Comparison of ENCODE assay signal across 17 mouse cellular contexts in genomic region chr6:92021506-92021905, GRCm38 (mm10). TPM values are rescaled to one million over a fixed set of nuclear protein-coding genes. Genes with fewer than 3 reads are reported as not detected.
DNase-seq lines count a peak whose midpoint lies in the region; ATAC-seq and TF ChIP-seq lines count a peak whose summit lies in the region.
"Had no signal": no experiment of that assay in that cellular context is flagged by ENCODE, and none has a peak within 500 bp of the region (broad histone marks: within the 10 kb centered on the region; RNA-seq: fewer than 3 reads in every experiment).

No protein-coding gene starts in this region.

- no peaks in the 10 kb centered on the region for H3K9me3 ChIP-seq in heart, embryonic 12.5 days (replicated peaks)
- H3K9me3 ChIP-seq in lung, postnatal 0 days (ENCODE audit: low read length): no peaks in the 10 kb centered on the region
- H3K9me3 ChIP-seq: heart, embryonic 13.5 days; midbrain, embryonic 13.5 days had no signal

- TF ChIP-seq EP300 in lung, postnatal 0 days (IDR thresholded peaks at IDR 0.05): no peak

- no peak overlapping the region for H3K4me2 ChIP-seq in heart, embryonic 12.5 days
- no peak overlapping the region for H3K4me2 ChIP-seq in lung, postnatal 0 days (replicated peaks; ENCODE audit: low read depth, low read length)
- H3K4me2 ChIP-seq: heart, embryonic 13.5 days; midbrain, embryonic 13.5 days had no signal

- 53% methylated on average over 6 of the region's 6 CpGs for WGBS in heart, embryonic 12.5 days
- 69% methylated on average over 6 of the region's 6 CpGs for WGBS in lung, postnatal 0 days

- no peak overlapping the region for H3K9ac ChIP-seq in heart, embryonic 12.5 days
- no peak overlapping the region for H3K9ac ChIP-seq in lung, postnatal 0 days (replicated peaks; ENCODE audit: low read depth)
- H3K9ac ChIP-seq: heart, embryonic 13.5 days; midbrain, embryonic 13.5 days had no signal

- peaks cover 5% of the 10 kb centered on the region for H3K27me3 ChIP-seq in heart, embryonic 12.5 days (replicated peaks)
- H3K27me3 ChIP-seq in lung, postnatal 0 days (replicated peaks; ENCODE audit: insufficient read depth, low read length): no peaks in the 10 kb centered on the region
- H3K27me3 ChIP-seq: heart, embryonic 13.5 days; midbrain, embryonic 13.5 days; Patski had no signal

- no peak overlapping the region for H3K4me3 ChIP-seq in heart, embryonic 12.5 days
- H3K4me3 ChIP-seq in lung, postnatal 0 days (ENCODE audit: low read depth, low read length): no peak overlapping the region
- H3K4me3 ChIP-seq: heart, embryonic 13.5 days; layer of hippocampus, adult 2 months; left cerebral cortex, adult 2 months; midbrain, embryonic 13.5 days had no signal

- H3K27ac ChIP-seq in heart, embryonic 12.5 days (ENCODE audit: poor library complexity, severe bottlenecking): no peak overlapping the region
- no peak overlapping the region for H3K27ac ChIP-seq in lung, postnatal 0 days (ENCODE audit: low read length)
- H3K27ac ChIP-seq: heart, embryonic 13.5 days; layer of hippocampus, adult 2 months; left cerebral cortex, adult 2 months; midbrain, embryonic 13.5 days had no signal

- H3K36me3 ChIP-seq in heart, embryonic 12.5 days: peaks cover 4% of the 10 kb centered on the region; the same call in 1 of the 2 replicates
- no peaks in the 10 kb centered on the region for H3K36me3 ChIP-seq in lung, postnatal 0 days (ENCODE audit: insufficient read depth, low read length)
- H3K36me3 ChIP-seq: heart, embryonic 13.5 days; midbrain, embryonic 13.5 days had no signal

- intact Hi-C loops in heart, postnatal 36 days (cut with DNase I): no loop called here
- intact Hi-C loops in left cerebral cortex, postnatal 14 days (cut with DNase I): no loop called here

- peak; percentile 99 for DNase-seq in heart, adult 11 months
- DNase-seq in lung, postnatal 0 days (ENCODE audit: low spot score): peak; percentile 50
- no peak for DNase-seq in lung, postnatal 14 days
- DNase-seq in heart, postnatal 36 days: peak; percentile 41 to 43
- DNase-seq in right cerebral cortex, adult 18-20 months: no peak
- DNase-seq in left cerebral cortex, postnatal 14 days (ENCODE audit: low spot score in 2 of 2): no peak
- no peak for DNase-seq in adrenal gland, adult 18-20 months (ENCODE audit: low spot score in 2 of 2)
- DNase-seq: adrenal gland, adult 2 months; cerebellum, postnatal 10 days; liver; right cerebral cortex, postnatal 25 days had no signal

- H3K4me1 ChIP-seq in heart, embryonic 12.5 days (replicated peaks): peaks cover 5% of the 10 kb centered on the region; the same call in 1 of the 2 replicates
- H3K4me1 ChIP-seq in lung, postnatal 0 days (ENCODE audit: insufficient read depth, low read depth, low read length): no peaks in the 10 kb centered on the region
- H3K4me1 ChIP-seq: heart, embryonic 13.5 days; midbrain, embryonic 13.5 days had no signal

- ATAC-seq in heart, embryonic 12.5 days (ENCODE audit: insufficient number of reproducible peaks, low FRiP score): no peak
- ATAC-seq in lung, postnatal 0 days: peak; percentile 67
- ATAC-seq: midbrain, embryonic 13.5 days; Patski had no signal

- no peak for TF ChIP-seq CTCF in lung, postnatal 0 days (IDR thresholded peaks at IDR 0.05)

RNA-seq across cellular contexts. Expression of gene Fgd5, which starts 42.8 kb away (rescaled TPM):
- 16.0 and 19.0 TPM in 2 replicates for polyA plus RNA-seq in heart, embryonic 12.5 days (2016; fragmentation: Nextera tagmentation; extraction: Ambion mirVana)
- 19.2 and 22.1 TPM in 2 replicates for polyA plus RNA-seq in lung, postnatal 0 days (2015; fragmentation: Nextera tagmentation; extraction: Ambion mirVana)
- total RNA-seq in heart, postnatal 36 days (2021): 10 to 100 TPM; 19.6 to 29.9 TPM
- total RNA-seq in left cerebral cortex, postnatal 14 days (2021): 1 to 10 TPM; 6.2 to 7.0 TPM
- total RNA-seq in adrenal gland, adult 18-20 months (2021): 10 to 100 TPM; 15.2 to 16.2 TPM

Comparison
In these comparisons a context has a peak if more than half of its experiments do, and no peak if none do; other contexts are left out.
1. DNase-seq: peak in heart, adult 11 months (single experiment), lung, postnatal 0 days (single experiment) and heart, postnatal 36 days (2 of 2); none in lung, postnatal 14 days (single experiment), right cerebral cortex, adult 18-20 months (single experiment), left cerebral cortex, postnatal 14 days (0 of 2) and adrenal gland, adult 18-20 months (0 of 2).